ENCODE assay signal across 11 mouse cellular contexts in genomic region chr1:20700011-20700410, GRCm38 (mm10). TPM values are rescaled to one million over a fixed set of nuclear protein-coding genes. Genes with fewer than 3 reads are reported as not detected.
A peak's percentile ranks its signal among the peaks of the same experiment; 100 is the strongest.
DNase-seq lines count a peak whose midpoint lies in the region; ATAC-seq and TF ChIP-seq lines count a peak whose summit lies in the region.
"Had no signal": no experiment of that assay in that cellular context is flagged by ENCODE, and none has a peak within 500 bp of the region (broad histone marks: within the 10 kb centered on the region; RNA-seq: fewer than 3 reads in every experiment).

No protein-coding gene starts in this region.

- H3K9me3 ChIP-seq in E14TG2a.4 (ENCODE audit: low read length) = peaks cover 40% of the 10 kb centered on the region
- H3K9me3 ChIP-seq: embryonic facial prominence, embryonic 13.5 days had no signal

- H3K4me1 ChIP-seq in E14TG2a.4 (replicated peaks; ENCODE audit: low read depth, low read length) = no peaks in the 10 kb centered on the region
- H3K4me1 ChIP-seq: embryonic facial prominence, embryonic 13.5 days had no signal

- H3K36me3 ChIP-seq in E14TG2a.4 (ENCODE audit: insufficient read depth, low read length) = no peaks in the 10 kb centered on the region
- H3K36me3 ChIP-seq: embryonic facial prominence, embryonic 13.5 days had no signal

- no peak overlapping the region for H3K4me3 ChIP-seq in layer of hippocampus, adult 2 months
- no peak overlapping the region for H3K4me3 ChIP-seq in E14TG2a.4 (replicated peaks; ENCODE audit: low read length)
- H3K4me3 ChIP-seq: embryonic facial prominence, embryonic 13.5 days had no signal

- H3K27ac ChIP-seq in layer of hippocampus, adult 2 months = no peak overlapping the region
- H3K27ac ChIP-seq: embryonic facial prominence, embryonic 13.5 days; macrophage had no signal

- ATAC-seq in common myeloid progenitor, adult 5-6 weeks (replicated peaks; ENCODE audit: low read depth, poor library complexity, severe bottlenecking) = peak; percentile 62

- peak; percentile 94 for TF ChIP-seq CTCF in layer of hippocampus, adult 2 months (conservative IDR thresholded peaks at IDR 0.05)
- TF ChIP-seq CTCF in E14TG2a.4 (conservative IDR thresholded peaks at IDR 0.05; ENCODE audit: low read length) = peak; percentile 54

- no peaks in the 10 kb centered on the region for H3K27me3 ChIP-seq in E14TG2a.4 (ENCODE audit: insufficient read depth, low read length)
- H3K27me3 ChIP-seq: embryonic facial prominence, embryonic 13.5 days had no signal

- DNase-seq in cerebellum, postnatal 14 days = peak; percentile 10 to 34
- DNase-seq in cerebellum, adult 9-11 months = no peak
- DNase-seq in layer of hippocampus, adult 2 months (ENCODE audit: low spot score in 2 of 2) = peak; percentile 8 to 25
- DNase-seq in layer of hippocampus, postnatal 25 days (ENCODE audit: extremely low spot score in 1 of 2, low spot score in 1 of 2) = no peak
- no peak for DNase-seq in B cell, adult 2 months
- DNase-seq in thymus, postnatal 14 days = no peak

RNA-seq across cellular contexts. Expression of gene Il17a, which starts 30.7 kb away (rescaled TPM):
- not detected for total RNA-seq in layer of hippocampus, adult 2 months (2021)
- not detected for total RNA-seq in layer of hippocampus, postnatal 25 days (2021)
- total RNA-seq in common myeloid progenitor, adult 5-6 weeks (2017) = not detected in 2 replicates
- total RNA-seq: gastrocnemius, postnatal 4 days had no signal

Comparison
In these comparisons a context has a peak if more than half of its experiments do, and no peak if none do; other contexts are left out.
1. DNase-seq: peak in cerebellum, postnatal 14 days (2 of 2) and layer of hippocampus, adult 2 months (2 of 2); none in cerebellum, adult 9-11 months (single experiment), layer of hippocampus, postnatal 25 days (0 of 2), B cell, adult 2 months (0 of 2) and thymus, postnatal 14 days (single experiment).